Mouse (Mus musculus) lung, postnatal 0 days (tissue): ENCODE measurements around the gene Tub.

Experiments
- CTCF ChIP-seq: IDR thresholded peaks from 2 replicates; pipeline ENCODE4 v1.5.1; 2016; ENCODE audit warnings: antibody characterized with exemption, mild to moderate bottlenecking
- EP300 ChIP-seq: IDR thresholded peaks from 2 replicates; pipeline ENCODE4 v1.6.1; 2016; ENCODE audit warnings: antibody characterized with exemption, mild to moderate bottlenecking, control low read depth

DNA sequence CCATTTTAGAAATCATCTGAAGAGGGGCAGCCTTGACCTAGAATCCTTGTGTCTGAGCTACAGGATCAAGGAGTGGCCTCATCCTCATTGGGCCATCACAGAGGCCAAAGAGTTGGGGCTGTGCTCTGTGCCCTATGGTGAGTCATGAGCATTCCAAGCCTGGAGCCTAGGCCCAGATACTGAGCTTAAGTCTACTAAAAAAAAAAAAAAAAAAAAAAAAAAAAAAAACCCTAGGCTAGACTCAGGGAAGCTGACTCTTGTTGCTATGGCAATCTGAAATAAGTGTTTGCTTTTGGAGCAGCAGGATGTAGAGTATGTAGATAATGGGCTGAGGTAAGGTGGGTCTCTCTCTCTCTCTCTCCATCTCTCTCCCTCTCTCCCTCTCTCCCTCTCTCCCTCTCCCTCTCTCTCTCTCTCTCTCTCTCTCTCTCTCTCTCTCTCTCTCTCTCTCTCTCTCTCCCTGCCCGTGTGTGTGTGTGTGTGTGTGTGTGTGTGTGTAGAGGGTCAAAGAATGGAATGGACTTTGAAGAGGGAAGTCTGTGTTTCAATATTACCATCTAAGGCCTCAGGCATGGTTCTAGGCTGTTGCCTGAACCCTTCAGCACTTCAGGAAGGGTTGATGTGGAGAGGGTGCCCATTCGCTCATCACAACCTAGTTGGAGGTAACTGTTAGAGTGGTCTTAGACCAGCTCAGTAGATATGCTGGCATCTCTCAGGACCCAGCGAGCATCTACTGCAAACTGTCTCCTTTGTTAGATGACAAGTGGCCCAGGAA lies 36.0 kb downstream of the Tub start:
- TF ChIP-seq CTCF (no peak), EP300 (no peak)
